Mouse (Mus musculus) liver, adult (tissue): ENCODE measurements at regions not wholly inside any gene's neighbourhood (a gene's known extent, or its start where the extent isn't known, plus 50 kb on each side); places are given as distances from the start of the nearest gene placed in this dataset.

Experiments used
- GATA4 ChIP-seq: IDR thresholded peaks from 2 replicates; pipeline ENCODE4 v1.6.1; 2014; ENCODE audit warnings: mild to moderate bottlenecking, low read length; ENCODE audit not compliant: insufficient replicate concordance

- TF ChIP-seq GATA4: no peak
Observed at GRCm38 (mm10) chr1:137648832-137649231, 526.7 kb downstream of the Ptprc start.

- TF ChIP-seq GATA4: no peak
Observed at GRCm38 (mm10) chr1:137644601-137645040, 530.9 kb downstream of the Ptprc start.

GRCm38 (mm10) chr1:137643508-137643907, 532.0 kb downstream of the Ptprc start:
- TF ChIP-seq GATA4: no peak

- no peak for TF ChIP-seq GATA4
Observed at GRCm38 (mm10) chr1:137640848-137641247, 534.7 kb downstream of the Ptprc start.

GRCm38 (mm10) chr1:137636947-137637346, 538.6 kb downstream of the Ptprc start:
- TF ChIP-seq GATA4: no peak

- TF ChIP-seq GATA4: no peak
Observed at GRCm38 (mm10) chr1:137636321-137636944, 539.1 kb downstream of the Ptprc start.

- no peak for TF ChIP-seq GATA4
Observed at GRCm38 (mm10) chr1:137635781-137636180, 539.7 kb downstream of the Ptprc start.

GRCm38 (mm10) chr1:137631546-137631945, 544.0 kb downstream of the Ptprc start:
- TF ChIP-seq GATA4: no peak

GRCm38 (mm10) chr1:137620672-137621071, 554.8 kb downstream of the Ptprc start:
- TF ChIP-seq GATA4: no peak

- TF ChIP-seq GATA4: no peak
Observed at GRCm38 (mm10) chr1:137618231-137618630, 557.3 kb downstream of the Ptprc start.

- no peak for TF ChIP-seq GATA4
Observed at GRCm38 (mm10) chr1:137617513-137617912, 558.0 kb downstream of the Ptprc start.

- TF ChIP-seq GATA4: no peak
Observed at GRCm38 (mm10) chr1:137606716-137607115, 568.8 kb downstream of the Ptprc start.

GRCm38 (mm10) chr1:137605890-137606663, 569.4 kb downstream of the Ptprc start:
- TF ChIP-seq GATA4: no peak

GRCm38 (mm10) chr1:137593732-137594131, 581.8 kb downstream of the Ptprc start:
- no peak for TF ChIP-seq GATA4

GRCm38 (mm10) chr1:137591891-137592290, 583.6 kb downstream of the Ptprc start:
- TF ChIP-seq GATA4: no peak

GRCm38 (mm10) chr1:137591295-137591694, 584.2 kb downstream of the Ptprc start:
- TF ChIP-seq GATA4: no peak
